Mouse (Mus musculus): ENCODE results near the gene Slfn9. TPM values are rescaled to one million over a fixed set of nuclear protein-coding genes. Genes with fewer than 3 reads are reported as not detected.
A peak's percentile ranks its signal among the peaks of the same experiment; 100 is the strongest.
"Not testable (repeated sequence)": the region's sequence is repeated elsewhere in the genome, so short reads cannot be mapped to it uniquely, and the experiment has no call there.

Slfn9 gene
- polyA plus RNA-seq, 2 experiments = 3.8 to 5.6 TPM

GRCm38 (mm10) chr11:82989357-82989756 is 2.3 kb downstream of the Slfn9 start:
- no peak for TF ChIP-seq CTCF (IDR thresholded peaks at IDR 0.05; ENCODE audit: low read depth)
- TF ChIP-seq EP300 (IDR thresholded peaks at IDR 0.05; ENCODE audit: low read depth) = no peak
- DNase-seq (ENCODE audit: low read depth in 3 of 3, low spot score in 3 of 3) = no peak
- H3K27me3 ChIP-seq (ENCODE audit: control insufficient read depth, insufficient read depth, low read length) = no peaks in the 10 kb centered on the region
- no peaks in the 10 kb centered on the region; the same call in 1 of the 2 replicates for H3K36me3 ChIP-seq (replicated peaks; ENCODE audit: control insufficient read depth, insufficient read depth, low read depth)
- H3K4me3 ChIP-seq (ENCODE audit: insufficient read depth in 1 of 2, low read depth in 2 of 2, low read length in 2 of 2) = peak overlapping the region; percentile 42 to 58
- 38% methylated on average over 12 of the region's 12 CpGs for WGBS (ENCODE audit: insufficient replicate concordance)
- peaks cover 0 to 5% of the 10 kb centered on the region in 2 experiments; a peak in 3 of 4 replicates for H3K4me1 ChIP-seq (replicated peaks; ENCODE audit: control insufficient read depth in 2 of 2, insufficient read depth in 2 of 2, low read length in 1 of 2)
- peak overlapping the region; percentile 72 for H3K4me2 ChIP-seq (ENCODE audit: low read depth)
- ATAC-seq (ENCODE audit: insufficient read depth) = no peak
- H3K9ac ChIP-seq (replicated peaks) = no peak overlapping the region; the same call in 1 of the 2 replicates
- H3K9me3 ChIP-seq (ENCODE audit: control insufficient read depth, low read length) = no peaks in the 10 kb centered on the region
- H3K27ac ChIP-seq = no peak overlapping the region

GRCm38 (mm10) chr11:82987621-82988020 is 4.0 kb downstream of the Slfn9 start:
- DNase-seq (ENCODE audit: low read depth in 3 of 3, low spot score in 3 of 3) = no peak
- H3K4me2 ChIP-seq (ENCODE audit: low read depth) = no peak overlapping the region
- TF ChIP-seq EP300 (IDR thresholded peaks at IDR 0.05; ENCODE audit: low read depth) (no peak), CTCF (IDR thresholded peaks at IDR 0.05; ENCODE audit: low read depth) (no peak)
- H3K36me3 ChIP-seq (replicated peaks; ENCODE audit: control insufficient read depth, insufficient read depth, low read depth) = no peaks in the 10 kb centered on the region; the same call in 1 of the 2 replicates
- H3K27ac ChIP-seq = no peak overlapping the region
- no peak for ATAC-seq (ENCODE audit: insufficient read depth)
- peaks cover 0 to 5% of the 10 kb centered on the region in 2 experiments; a peak in 3 of 4 replicates for H3K4me1 ChIP-seq (replicated peaks; ENCODE audit: control insufficient read depth in 2 of 2, insufficient read depth in 2 of 2, low read length in 1 of 2)
- H3K27me3 ChIP-seq (ENCODE audit: control insufficient read depth, insufficient read depth, low read length) = no peaks in the 10 kb centered on the region
- 66% methylated on average over 6 of the region's 6 CpGs for WGBS (ENCODE audit: insufficient replicate concordance)
- H3K4me3 ChIP-seq (ENCODE audit: insufficient read depth in 1 of 2, low read depth in 2 of 2, low read length in 2 of 2) = no peak overlapping the region
- no peak overlapping the region for H3K9ac ChIP-seq (replicated peaks)
- no peaks in the 10 kb centered on the region for H3K9me3 ChIP-seq (ENCODE audit: control insufficient read depth, low read length)

GRCm38 (mm10) chr11:82983193-82983592 is 8.4 kb downstream of the Slfn9 start:
- Histone ChIP-seq H3K9me3 (ENCODE audit: control insufficient read depth, low read length) (no peaks in the 10 kb centered on the region), H3K4me1 (replicated peaks; ENCODE audit: control insufficient read depth in 2 of 2, insufficient read depth in 2 of 2, low read length in 1 of 2) (no peaks in the 10 kb centered on the region; a peak in 1 of 4 replicates), H3K9ac (replicated peaks) (no peak overlapping the region), H3K36me3 (replicated peaks; ENCODE audit: control insufficient read depth, insufficient read depth, low read depth) (peaks cover 7% of the 10 kb centered on the region), H3K27ac (no peak overlapping the region), H3K4me2 (ENCODE audit: low read depth) (no peak overlapping the region), H3K4me3 (ENCODE audit: insufficient read depth in 1 of 2, low read depth in 2 of 2, low read length in 2 of 2) (no peak overlapping the region), H3K27me3 (ENCODE audit: control insufficient read depth, insufficient read depth, low read length) (no peaks in the 10 kb centered on the region)
- TF ChIP-seq CTCF (IDR thresholded peaks at IDR 0.05; ENCODE audit: low read depth) (no peak), EP300 (IDR thresholded peaks at IDR 0.05; ENCODE audit: low read depth) (no peak)
- ATAC-seq (ENCODE audit: insufficient read depth) (no peak), DNase-seq (ENCODE audit: low read depth in 3 of 3, low spot score in 3 of 3) (no peak)
- WGBS (ENCODE audit: insufficient replicate concordance) = 80% methylated on average over 17 of the region's 17 CpGs

DNA sequence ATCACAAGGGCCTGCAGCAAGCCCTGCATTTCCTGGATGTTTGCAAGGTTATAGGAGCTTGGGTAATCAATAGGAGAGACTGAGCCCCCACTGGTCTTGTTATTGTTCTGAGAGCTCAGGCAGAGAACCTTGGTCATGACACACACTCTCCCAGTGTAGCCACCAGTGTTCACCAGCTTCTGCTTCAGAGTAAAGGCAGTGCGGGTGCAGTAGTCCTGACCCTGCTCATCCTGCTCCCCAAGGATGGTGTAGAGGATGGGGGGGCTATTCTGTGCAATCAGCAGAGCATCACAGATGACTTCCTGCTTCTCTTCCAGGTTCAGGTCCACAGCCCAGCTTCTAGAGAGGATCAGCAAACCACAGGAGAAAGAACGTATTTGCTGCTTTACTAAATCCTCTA is 9.2 kb downstream of the Slfn9 start:
- not testable (repeated sequence) for H3K9me3 ChIP-seq (ENCODE audit: control insufficient read depth, low read length); H3K4me2 ChIP-seq (ENCODE audit: low read depth); DNase-seq (ENCODE audit: low read depth in 3 of 3, low spot score in 3 of 3); H3K9ac ChIP-seq (replicated peaks); H3K4me3 ChIP-seq (ENCODE audit: insufficient read depth in 1 of 2, low read depth in 2 of 2, low read length in 2 of 2); H3K27ac ChIP-seq; H3K36me3 ChIP-seq (replicated peaks; ENCODE audit: control insufficient read depth, insufficient read depth, low read depth); ATAC-seq (ENCODE audit: insufficient read depth); H3K27me3 ChIP-seq (ENCODE audit: control insufficient read depth, insufficient read depth, low read length); H3K4me1 ChIP-seq (replicated peaks; ENCODE audit: control insufficient read depth in 2 of 2, insufficient read depth in 2 of 2, low read length in 1 of 2)
- 65% methylated on average over 2 of the region's 2 CpGs for WGBS (ENCODE audit: insufficient replicate concordance)

- WGBS (ENCODE audit: insufficient replicate concordance) = 19% methylated on average over 5 of the region's 5 CpGs
Observed at GRCm38 (mm10) chr11:82973916-82974315, 17.7 kb downstream of the Slfn9 start.

More at GRCm38 (mm10) chr11:82973916-82974315, 17.7 kb downstream of the Slfn9 start:
- H3K9me3 ChIP-seq (ENCODE audit: control insufficient read depth, low read length) = no peaks in the 10 kb centered on the region
- no peak overlapping the region for H3K27ac ChIP-seq
- H3K4me1 ChIP-seq (replicated peaks; ENCODE audit: control insufficient read depth in 2 of 2, insufficient read depth in 2 of 2, low read length in 1 of 2) = peaks cover 0 to 14% of the 10 kb centered on the region in 2 experiments; a peak in 3 of 4 replicates
- H3K27me3 ChIP-seq (ENCODE audit: control insufficient read depth, insufficient read depth, low read length) = no peaks in the 10 kb centered on the region
- H3K36me3 ChIP-seq (replicated peaks; ENCODE audit: control insufficient read depth, insufficient read depth, low read depth) = no peaks in the 10 kb centered on the region
- no peak for DNase-seq (ENCODE audit: low read depth in 3 of 3, low spot score in 3 of 3)
- no peak overlapping the region for H3K9ac ChIP-seq (replicated peaks)
- no peak for ATAC-seq (ENCODE audit: insufficient read depth)
- TF ChIP-seq CTCF (IDR thresholded peaks at IDR 0.05; ENCODE audit: low read depth) (no peak), EP300 (IDR thresholded peaks at IDR 0.05; ENCODE audit: low read depth) (no peak)
- H3K4me2 ChIP-seq (ENCODE audit: low read depth) = no peak overlapping the region
- no peak overlapping the region for H3K4me3 ChIP-seq (ENCODE audit: insufficient read depth in 1 of 2, low read depth in 2 of 2, low read length in 2 of 2)
